Mouse (Mus musculus): Measurements from ENCODE around the gene Ctnna3.

- no peak for TF ChIP-seq CTCF (IDR thresholded peaks at IDR 0.05; ENCODE audit: control insufficient read depth, insufficient read depth, insufficient read length)
- no peak for TF ChIP-seq MYOD1 (IDR thresholded peaks at IDR 0.05; ENCODE audit: control insufficient read depth, insufficient read length, low read depth)
- TF ChIP-seq FOSL1 (IDR thresholded peaks at IDR 0.05; ENCODE audit: insufficient read depth, low read length, poor library complexity, severe bottlenecking), result no peak
- no peak for TF ChIP-seq USF1 (IDR thresholded peaks at IDR 0.05; ENCODE audit: low read depth)
- no peak for TF ChIP-seq MAX (IDR thresholded peaks at IDR 0.05)
- peak; percentile 91 for TF ChIP-seq CEBPB (IDR thresholded peaks at IDR 0.05; ENCODE audit: low read depth)
Measured at GRCm38 (mm10) chr10:64023340-64023739, 593.4 kb downstream of the Ctnna3 start.
